Mouse (Mus musculus) liver, postnatal 0 days (tissue): ENCODE measurements around the gene Depdc1b.

Experiments
- CTCF ChIP-seq: sonication (generic); IDR thresholded peaks from 2 replicates; pipeline ENCODE4 v1.5.1; 2016; ENCODE audit warnings: antibody characterized with exemption, low read depth
- EP300 ChIP-seq: IDR thresholded peaks from 2 replicates; pipeline ENCODE4 v1.6.1; 2016; ENCODE audit warnings: antibody characterized with exemption, low read depth, mild to moderate bottlenecking

- TF ChIP-seq CTCF (peak; percentile 81), EP300 (no peak)
Observed at GRCm38 (mm10) chr13:108390565-108390964, 74.4 kb downstream of the Depdc1b start.
